Mouse (Mus musculus) left cerebral cortex, postnatal 14 days (tissue): ENCODE measurements around the gene Slc11a2. TPM values are rescaled to one million over a fixed set of nuclear protein-coding genes. Genes with fewer than 3 reads are reported as not detected.
A peak's percentile ranks its signal among the peaks of the same experiment; 100 is the strongest.
"Not testable (repeated sequence)": the region's sequence is repeated elsewhere in the genome, so short reads cannot be mapped to it uniquely, and the experiment has no call there.

Source experiments
- DNase-seq, 2 experiments: peaks; one replicate each; pipeline ENCODE4 v3.0.0; 2021 to 2022; ENCODE audit warnings: low spot score in 2 of 2, mixed read lengths in 1 of 2
- intact Hi-C: fragments of 180-260 bp; cut with DNase I; formaldehyde crosslinking; loops from one replicate; pipeline ENCODE4 v1.15.1; 2025
- total RNA-seq, 2 experiments: library from RNA; stranded (reverse); gene quantifications; 2 replicates each; pipeline ENCODE4 v1.2.3; 2021

Slc11a2 gene
- total RNA-seq, 2 experiments from 2014 or later, result 55.7 to 56.8 TPM

DNA sequence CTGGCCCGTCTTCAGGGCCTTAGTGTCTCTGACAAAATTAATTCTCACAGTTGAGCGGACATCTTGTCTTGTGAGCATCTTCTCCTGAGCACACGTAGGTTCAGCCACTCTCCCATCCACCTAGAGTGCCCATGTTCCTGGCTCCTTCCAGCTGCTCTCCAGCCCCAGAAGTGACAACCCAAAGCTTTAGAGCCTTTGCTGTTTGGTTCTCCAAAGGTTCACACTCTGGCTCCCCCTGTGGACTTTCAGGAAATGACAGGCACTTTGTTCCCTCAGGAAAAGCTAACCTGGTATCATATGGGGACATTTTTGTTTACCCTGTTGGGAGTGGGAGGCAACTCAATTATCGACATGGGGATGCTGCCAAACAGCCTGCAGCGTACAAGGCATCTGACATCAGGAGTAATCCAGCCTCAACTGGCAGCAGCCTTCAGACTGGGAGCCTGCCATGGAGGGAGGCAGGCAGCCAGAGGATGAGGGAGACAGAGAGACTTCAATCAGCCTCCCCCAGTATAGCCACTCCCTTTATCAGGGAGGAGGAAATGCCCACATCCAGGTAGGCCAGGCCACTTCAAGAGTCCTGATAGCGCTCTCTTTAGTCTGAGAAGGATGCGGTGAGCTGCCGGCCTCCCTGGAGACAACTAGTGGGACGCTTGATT, 46.9 kb downstream of the Slc11a2 start:
- peak in 1 of 2 experiments; percentile 33 for DNase-seq
- intact Hi-C loops, result loop anchor here (10.0 kb wide), 3 partner anchors 53 to 353 kb away; no protein-coding TSS in a partner anchor

DNA sequence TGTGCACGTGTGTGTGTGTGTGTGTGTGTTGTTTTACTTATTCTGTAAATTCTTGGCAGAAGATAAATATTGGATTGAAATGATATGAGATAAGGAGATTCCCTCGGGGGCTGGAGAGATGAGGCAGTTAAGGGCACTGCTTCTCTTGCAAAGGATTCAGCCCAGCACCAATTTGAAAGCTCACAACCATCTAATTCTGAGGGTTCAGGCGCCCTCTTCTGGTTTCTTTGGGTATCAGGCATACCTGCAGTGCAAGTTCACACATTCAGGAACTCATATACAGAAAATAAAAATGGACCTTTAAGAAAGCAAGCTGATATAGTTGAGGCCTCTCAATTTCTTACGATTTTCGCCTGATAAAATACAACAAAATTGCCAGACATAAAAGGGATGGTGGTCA, 49.8 kb downstream of the Slc11a2 start:
- intact Hi-C loops, result loop anchor here (10.0 kb wide), 3 partner anchors 50 to 350 kb away; no protein-coding TSS in a partner anchor
- DNase-seq, result peak; percentile 84

GRCm38 (mm10) chr15:100367119-100367518, 57.8 kb downstream of the Slc11a2 start:
- intact Hi-C loops, result no loop called here
- no peak for DNase-seq

DNA sequence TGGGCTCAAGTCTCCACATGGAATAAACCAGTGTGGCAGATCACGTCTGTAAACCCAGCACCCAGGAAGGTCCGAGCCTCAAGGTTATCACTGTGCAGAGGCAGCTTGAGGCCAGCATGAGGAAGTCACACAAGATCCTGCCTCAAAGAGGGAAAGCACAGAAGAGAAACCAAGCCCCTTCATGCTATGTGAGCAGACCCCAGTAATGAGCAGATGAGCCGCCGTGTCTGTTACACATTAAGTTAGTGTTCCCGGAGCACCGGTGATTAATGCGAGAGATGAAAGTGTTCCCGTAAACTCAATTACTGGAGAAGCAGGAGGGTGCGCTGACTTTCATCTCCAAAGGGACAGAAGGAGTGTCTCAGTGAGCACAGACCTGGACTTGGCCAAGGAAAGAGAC, 58.9 kb downstream of the Slc11a2 start:
- intact Hi-C loops, result not testable (repeated sequence)

DNA sequence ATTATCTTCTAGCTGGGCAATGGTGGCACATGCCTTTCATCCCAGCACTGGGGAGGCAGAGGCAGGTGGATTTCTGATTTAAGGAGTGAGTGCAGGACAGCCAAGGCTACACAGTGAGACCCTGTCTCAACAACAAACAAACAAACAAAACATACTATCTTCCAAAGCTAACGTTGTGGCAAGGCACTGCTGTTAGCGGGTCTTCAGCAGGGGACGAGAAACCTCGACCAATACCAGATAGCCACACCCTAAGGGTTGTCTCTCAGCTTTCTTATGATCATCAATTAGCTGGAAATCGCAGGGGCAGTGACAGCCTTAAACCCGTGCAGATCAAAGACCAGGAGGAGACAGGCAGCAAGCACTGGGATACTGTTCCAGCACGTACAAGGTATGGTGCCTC, 60.6 kb downstream of the Slc11a2 start, which contains the start of gene Higd1c:
Gene Higd1c (plus strand): TSS at position 301 of the 400 bp plus-strand sequence.
- no peak for DNase-seq
- intact Hi-C loops, result no loop called here

More for the DNA sequence above, 58.9 kb downstream of the Slc11a2 start:
- not testable (repeated sequence) for DNase-seq

- DNase-seq, result no peak
- intact Hi-C loops, result no loop called here
Observed at GRCm38 (mm10) chr15:100355876-100356275, 69.0 kb downstream of the Slc11a2 start.

DNA sequence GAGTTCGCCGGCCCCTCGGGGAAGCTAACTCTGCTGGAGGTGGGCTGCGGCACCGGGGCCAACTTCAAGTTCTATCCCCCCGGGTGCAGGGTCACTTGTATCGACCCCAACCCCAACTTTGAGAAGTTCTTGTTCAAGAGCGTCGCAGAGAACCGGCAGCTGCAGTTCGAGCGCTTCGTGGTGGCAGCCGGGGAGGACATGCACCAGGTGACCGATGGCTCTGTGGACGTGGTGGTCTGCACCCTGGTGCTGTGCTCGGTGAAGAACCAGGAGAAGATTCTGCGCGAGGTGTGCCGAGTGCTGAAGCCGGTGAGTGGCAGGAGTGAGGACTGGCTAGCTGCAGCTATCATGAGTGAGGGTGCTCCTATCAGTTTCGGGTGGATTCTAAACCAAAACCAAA, 71.5 kb downstream of the Slc11a2 start:
- DNase-seq, intact Hi-C loops: not testable (repeated sequence)

- intact Hi-C loops, result no loop called here
- no peak for DNase-seq
Observed at GRCm38 (mm10) chr15:100352711-100353250, 72.1 kb downstream of the Slc11a2 start, which contains the start of the genes Methig1 and Mettl7a2. Methig1 (plus strand) TSS chr15:100353149. Mettl7a2 (plus strand) TSS chr15:100353200.

GRCm38 (mm10) chr15:100351501-100352060, 73.3 kb downstream of the Slc11a2 start:
- no peak for DNase-seq

GRCm38 (mm10) chr15:100349496-100349895, 75.4 kb downstream of the Slc11a2 start:
- no peak for DNase-seq
- intact Hi-C loops, result no loop called here

More at GRCm38 (mm10) chr15:100351501-100352060, 73.3 kb downstream of the Slc11a2 start:
- intact Hi-C loops, result no loop called here

GRCm38 (mm10) chr15:100346761-100347160, 78.1 kb downstream of the Slc11a2 start:
- no peak for DNase-seq
- intact Hi-C loops, result no loop called here

- no peak for DNase-seq
Observed at GRCm38 (mm10) chr15:100345484-100345883, 79.4 kb downstream of the Slc11a2 start.

DNA sequence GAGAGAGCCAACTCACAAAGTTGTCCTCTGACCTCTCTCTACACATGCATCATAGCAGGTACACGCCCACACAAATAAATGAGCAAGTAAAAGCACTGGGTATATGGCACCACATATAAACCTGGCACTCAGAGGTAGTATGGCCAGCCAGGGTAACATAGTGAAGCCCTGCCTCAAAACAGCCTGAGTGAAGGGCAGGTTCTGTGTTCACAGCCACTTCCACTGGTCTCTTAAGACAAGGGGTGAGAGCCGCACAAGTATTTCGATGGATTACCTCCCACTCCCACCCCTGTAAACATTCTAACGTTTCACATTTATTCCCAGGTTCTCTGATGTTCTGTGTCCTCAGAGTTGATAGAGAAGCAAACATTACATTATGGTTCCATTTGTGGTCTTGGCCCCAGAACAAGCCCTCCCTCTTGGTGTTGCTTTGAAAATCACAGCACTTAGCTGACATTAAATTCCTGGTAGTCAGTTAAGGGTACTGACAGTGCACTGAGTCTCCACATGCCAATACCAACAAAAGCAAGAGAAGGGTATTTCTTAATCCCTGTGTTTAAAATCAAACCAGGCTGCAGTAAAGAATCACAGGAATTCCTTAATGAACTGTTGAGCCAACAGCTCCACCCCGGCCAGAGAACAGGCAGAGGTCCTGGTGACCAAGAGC, 83.4 kb downstream of the Slc11a2 start:
- intact Hi-C loops, DNase-seq: not testable (repeated sequence)

More at GRCm38 (mm10) chr15:100345484-100345883, 79.4 kb downstream of the Slc11a2 start:
- intact Hi-C loops, result no loop called here

Other genes starting within 250 kb of the Slc11a2 start
- 10 to 100 TPM; 15.7 to 19.7 TPM for gene Atf1, start 197.3 kb downstream of the Slc11a2 start, total RNA-seq
- not detected for gene Tmprss12, start 144.2 kb downstream of the Slc11a2 start, total RNA-seq
- gene Mettl7a1, start 120.9 kb downstream of the Slc11a2 start, total RNA-seq, result 10 to 100 TPM; 16.5 to 17.7 TPM
- under 1 TPM in 1 of 2 experiments, not detected in 1; 0.37 TPM for gene Mettl7a3, start 90.1 kb downstream of the Slc11a2 start, total RNA-seq
- not detected for gene Methig1, start 71.9 kb downstream of the Slc11a2 start, total RNA-seq
- gene Mettl7a2, start 71.9 kb downstream of the Slc11a2 start, total RNA-seq, result under 1 TPM in 1 of 2 experiments, not detected in 1; 0.20 TPM
- gene Higd1c, start 60.5 kb downstream of the Slc11a2 start, total RNA-seq, result not detected
- gene Gm5475, start 2.9 kb downstream of the Slc11a2 start, total RNA-seq, result under 1 TPM in 1 of 2 experiments, not detected in 1; 0.13 TPM
- gene Letmd1, start 44.0 kb upstream of the Slc11a2 start, total RNA-seq, result 10 to 100 TPM; 65.8 to 70.5 TPM
- 10 to 100 TPM; 39.8 to 40.7 TPM for gene Csrnp2, start 70.4 kb upstream of the Slc11a2 start, total RNA-seq
- 10 to 100 TPM; 28.4 to 29.2 TPM for gene Tfcp2, start 126.9 kb upstream of the Slc11a2 start, total RNA-seq
- 100 to 1,000 TPM; 123 to 125 TPM for gene Pou6f1, start 174.9 kb upstream of the Slc11a2 start, total RNA-seq
- 10 to 100 TPM; 97.6 to 98.1 TPM for gene Dazap2, start 190.3 kb upstream of the Slc11a2 start, total RNA-seq
- 1 to 10 TPM; 2.2 to 2.3 TPM for gene Smagp, start 211.9 kb upstream of the Slc11a2 start, total RNA-seq
- gene Bin2, start 244.5 kb upstream of the Slc11a2 start, total RNA-seq, result 1 to 10 TPM; 5.6 to 6.2 TPM